Mouse (Mus musculus) E14TG2a.4 (cell line): ENCODE results near the gene L3mbtl3.

Experiments used
- CTCF ChIP-seq: conservative IDR thresholded peaks from 2 replicates; pipeline ENCODE4 v1.5.1; 2014; ENCODE audit warnings: low read length
- NANOG ChIP-seq: IDR thresholded peaks from 2 replicates; pipeline ENCODE4 v1.6.1; 2014; ENCODE audit warnings: borderline replicate concordance, low read length, mixed read lengths
- POU5F1 ChIP-seq: IDR thresholded peaks from 2 replicates; pipeline ENCODE4 v1.6.1; 2014; ENCODE audit warnings: low read length, borderline replicate concordance

- TF ChIP-seq CTCF (no peak), NANOG (no peak), POU5F1 (no peak)
Measured at GRCm38 (mm10) chr10:26297626-26298025, 78.1 kb downstream of the L3mbtl3 start.
